Mouse (Mus musculus): ENCODE results near the gene Fam168b. TPM values are rescaled to one million over a fixed set of nuclear protein-coding genes. Genes with fewer than 3 reads are reported as not detected.

Gene Fam168b
- polyA plus RNA-seq, 1 experiment from 2014 or later = 147 TPM

Other genes with a start within 250 kb of the Fam168b start
- gene Plekhb2, start 6.9 kb upstream of the Fam168b start, polyA plus RNA-seq (2014; fragmentation: Nextera tagmentation; extraction: Ambion mirVana) = 50.2 and 50.3 TPM in 2 replicates